Mouse (Mus musculus) liver, adult 2 months (tissue): Measurements from ENCODE around the gene Aym1.

Source experiments
- CTCF ChIP-seq: fragments of 200-500 bp; IDR thresholded peaks from 2 replicates; pipeline ENCODE4 v1.5.1; 2011; ENCODE audit warnings: low read depth, low read length, control low read depth
- POLR2A ChIP-seq: fragments of 200-500 bp; IDR thresholded peaks from 2 replicates; pipeline ENCODE4 v1.6.1; 2011; ENCODE audit warnings: low read length, control low read depth; ENCODE audit not compliant: insufficient read depth; ENCODE audit errors: extremely low read depth

DNA sequence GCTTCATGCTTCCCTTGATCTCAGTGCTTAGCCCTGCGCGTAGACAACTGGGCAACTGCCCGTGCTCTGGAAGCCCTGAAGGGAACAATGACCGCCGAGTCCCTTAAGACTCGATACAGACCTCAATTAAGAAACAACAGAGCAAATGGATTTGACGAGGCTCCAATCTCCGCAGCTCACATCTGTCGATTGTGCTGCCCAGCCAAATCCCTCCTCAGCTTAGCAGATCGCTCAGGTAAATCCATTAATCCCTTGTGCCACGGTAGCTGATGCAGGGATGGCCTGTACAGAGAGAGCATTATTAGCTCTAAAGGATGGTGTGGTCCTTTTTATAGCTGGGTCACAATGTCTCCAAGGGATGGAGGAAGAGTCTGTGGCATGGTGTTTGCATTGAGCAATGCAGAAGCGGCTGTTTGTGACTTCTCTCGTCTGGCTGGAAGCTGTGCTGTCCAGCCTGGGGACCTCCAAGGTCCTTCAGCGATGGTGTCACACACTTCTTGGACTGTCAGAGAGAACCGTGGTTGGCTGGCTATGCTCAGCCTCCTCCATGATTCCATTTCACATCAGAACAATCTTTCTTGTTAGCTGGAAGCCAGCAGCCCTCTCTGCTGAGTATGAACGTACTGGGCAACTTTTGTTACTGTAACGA is 39.3 kb downstream of the Aym1 start:
- no peak for TF ChIP-seq CTCF
- no peak for TF ChIP-seq POLR2A
